Mouse (Mus musculus): Measurements from ENCODE around the gene Bpifa5.

GRCm38 (mm10) chr2:154192141-154192540 is 29.7 kb downstream of the Bpifa5 start:
- TF ChIP-seq CTCF (IDR thresholded peaks at IDR 0.05; ENCODE audit: low read depth), result no peak
- TF ChIP-seq EP300 (IDR thresholded peaks at IDR 0.05; ENCODE audit: low read depth), result no peak
